Mouse (Mus musculus) myocyte (in vitro differentiated cells): Measurements from ENCODE around the gene Smchd1. TPM values are rescaled to one million over a fixed set of nuclear protein-coding genes. Genes with fewer than 3 reads are reported as not detected.
A peak's percentile ranks its signal among the peaks of the same experiment; 100 is the strongest.

Source experiments
- H3K27me3 ChIP-seq: one replicate; pipeline ENCODE4 v1.6.1; 2011; ENCODE audit not compliant: control insufficient read depth, insufficient read depth, insufficient read length
- H3K36me3 ChIP-seq: one replicate; pipeline ENCODE4 v1.6.1; 2011; ENCODE audit not compliant: control insufficient read depth, insufficient read depth
- H3K4me2 ChIP-seq: one replicate; pipeline ENCODE4 v1.6.1; 2011; ENCODE audit warnings: low read depth, control low read depth
- H3K4me3 ChIP-seq: one replicate; pipeline ENCODE4 v1.5.1; 2011; ENCODE audit warnings: mild to moderate bottlenecking, control low read depth, moderate library complexity
- H3K79me2 ChIP-seq: one replicate; pipeline ENCODE4 v1.6.1; 2011; ENCODE audit not compliant: control insufficient read depth, insufficient read depth
- H3ac ChIP-seq: one replicate; pipeline ENCODE4 v1.6.1; 2011; ENCODE audit not compliant: control insufficient read depth, insufficient read length
- CEBPB ChIP-seq: IDR thresholded peaks from 2 replicates; pipeline ENCODE4 v1.6.1; 2011; ENCODE audit warnings: mild to moderate bottlenecking, moderate library complexity; ENCODE audit not compliant: poor library complexity, insufficient read depth, severe bottlenecking
- E2F4 ChIP-seq: IDR thresholded peaks from one replicate; pipeline ENCODE4 v1.6.1; 2011; ENCODE audit warnings: mild to moderate bottlenecking, control low read depth, moderate library complexity; ENCODE audit not compliant: insufficient read depth
- MAX ChIP-seq: IDR thresholded peaks from one replicate; pipeline ENCODE4 v1.6.1; 2011; ENCODE audit warnings: low read depth, mild to moderate bottlenecking, control low read depth
- MYOD1 ChIP-seq, 3 experiments: IDR thresholded peaks; one replicate each; pipeline ENCODE4 v1.6.1; 2011; ENCODE audit warnings: control low read depth in 2 of 3, low read depth in 2 of 3, mild to moderate bottlenecking in 2 of 3, moderate library complexity in 1 of 3; ENCODE audit not compliant: insufficient read length in 2 of 3, control insufficient read depth in 1 of 3
- MYOG ChIP-seq, 3 experiments: IDR thresholded peaks; one replicate each; pipeline ENCODE4 v1.6.1; 2011; ENCODE audit warnings: control low read depth in 2 of 3, low read depth in 2 of 3, mild to moderate bottlenecking in 2 of 3; ENCODE audit not compliant: insufficient read length in 2 of 3, control insufficient read depth in 1 of 3, insufficient read depth in 1 of 3
- POLR2A ChIP-seq: IDR thresholded peaks from one replicate; pipeline ENCODE4 v1.6.1; 2011; ENCODE audit warnings: low read depth, mild to moderate bottlenecking, control low read depth, moderate library complexity; ENCODE audit not compliant: insufficient read length
- POLR2AphosphoS2 ChIP-seq: IDR thresholded peaks from one replicate; pipeline ENCODE4 v1.6.1; 2011; ENCODE audit warnings: low read depth, control low read depth; ENCODE audit not compliant: insufficient read length
- REST ChIP-seq: IDR thresholded peaks from one replicate; pipeline ENCODE4 v1.6.1; 2011; ENCODE audit warnings: mild to moderate bottlenecking, control low read depth, moderate library complexity; ENCODE audit not compliant: insufficient read depth, insufficient read length
- SRF ChIP-seq: IDR thresholded peaks from one replicate; pipeline ENCODE4 v1.6.1; 2011; ENCODE audit warnings: low read depth; ENCODE audit not compliant: control insufficient read depth, insufficient read length
- TCF12 ChIP-seq: IDR thresholded peaks from one replicate; pipeline ENCODE4 v1.6.1; 2011; ENCODE audit warnings: mild to moderate bottlenecking, control low read depth; ENCODE audit not compliant: poor library complexity, insufficient read depth, severe bottlenecking
- TCF3 ChIP-seq: IDR thresholded peaks from one replicate; pipeline ENCODE4 v1.6.1; 2011; ENCODE audit warnings: low read depth, control low read depth; ENCODE audit not compliant: insufficient read length
- USF1 ChIP-seq: IDR thresholded peaks from one replicate; pipeline ENCODE4 v1.6.1; 2011; ENCODE audit warnings: low read depth, mild to moderate bottlenecking, control low read depth, moderate library complexity
- polyA plus RNA-seq: library from polyadenylated mRNA; unstranded; fragments of >200 nt; fragmentation: generic; extraction: Trizol; gene quantifications from one replicate; pipeline ENCODE4 v1.2.1, GENCODE M21; 2012; ENCODE audit warnings: missing spikeins

The Smchd1 gene
- polyA plus RNA-seq, 1 experiment = 7.8 TPM

DNA sequence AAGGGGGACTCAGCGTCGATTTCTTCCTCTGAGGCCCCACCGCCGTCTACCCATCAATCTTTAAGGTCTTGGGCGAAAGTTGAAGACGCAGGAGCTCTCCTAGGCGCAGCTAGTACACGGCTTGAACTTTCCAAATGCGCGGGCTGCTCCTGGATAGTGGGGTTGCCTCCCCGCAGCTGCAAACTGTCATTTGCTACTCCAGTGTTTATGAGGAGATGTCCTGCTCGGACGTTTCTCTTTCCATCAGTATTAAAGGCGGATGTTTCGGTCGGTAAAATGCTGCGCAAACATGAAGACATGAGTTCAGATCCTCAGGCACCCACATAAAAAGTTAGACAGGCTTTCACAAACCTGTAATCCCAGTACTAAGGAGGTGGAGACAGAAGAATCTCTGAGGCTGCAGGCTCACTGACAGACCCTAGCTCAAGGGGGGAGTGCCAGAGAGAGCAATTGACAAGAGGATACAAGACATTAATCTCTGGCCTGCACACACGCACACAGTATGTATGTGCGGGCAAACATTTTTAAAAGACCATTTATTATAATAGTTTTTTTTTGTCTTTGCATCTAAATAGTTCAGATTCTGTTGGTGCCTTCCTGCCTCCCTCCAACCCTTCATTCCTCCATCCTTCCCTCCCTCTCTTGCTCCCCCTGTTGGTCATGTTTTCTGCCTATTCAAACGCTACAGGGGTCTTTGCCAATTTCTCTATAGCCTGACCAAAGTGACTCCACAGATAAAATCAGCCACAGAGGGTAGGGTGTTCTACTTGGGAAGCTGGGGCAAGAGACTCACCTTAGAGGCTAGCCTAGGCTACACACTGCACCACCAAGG, 163.6 kb downstream of the Smchd1 start, which contains the start of gene Emilin2:
Emilin2 (minus strand) TSS at position 639 of the 832 bp plus-strand sequence.
- Histone ChIP-seq H3K27me3 (no peaks in the 10 kb centered on the region), H3K79me2 (no peaks in the 10 kb centered on the region), H3K36me3 (no peaks in the 10 kb centered on the region), H3K4me3 (peak within 1 kb of the TSS; percentile 19), H3ac (no peak within 1 kb of the TSS), H3K4me2 (peak within 1 kb of the TSS; percentile 79)
- no peak for TF ChIP-seq CEBPB
- no peak for TF ChIP-seq REST
- no peak for TF ChIP-seq MYOD1 (IDR thresholded peaks at IDR 0.05; ENCODE audit: control insufficient read depth in 1 of 3, insufficient read length in 2 of 3, low read depth in 2 of 3)
- no peak for TF ChIP-seq USF1
- TF ChIP-seq SRF = no peak
- no peak for TF ChIP-seq MAX
- no peak for TF ChIP-seq POLR2AphosphoS2
- TF ChIP-seq MYOG (IDR thresholded peaks at IDR 0.05; ENCODE audit: control insufficient read depth in 1 of 3, insufficient read depth in 1 of 3, insufficient read length in 2 of 3, low read depth in 2 of 3) = no peak

DNA sequence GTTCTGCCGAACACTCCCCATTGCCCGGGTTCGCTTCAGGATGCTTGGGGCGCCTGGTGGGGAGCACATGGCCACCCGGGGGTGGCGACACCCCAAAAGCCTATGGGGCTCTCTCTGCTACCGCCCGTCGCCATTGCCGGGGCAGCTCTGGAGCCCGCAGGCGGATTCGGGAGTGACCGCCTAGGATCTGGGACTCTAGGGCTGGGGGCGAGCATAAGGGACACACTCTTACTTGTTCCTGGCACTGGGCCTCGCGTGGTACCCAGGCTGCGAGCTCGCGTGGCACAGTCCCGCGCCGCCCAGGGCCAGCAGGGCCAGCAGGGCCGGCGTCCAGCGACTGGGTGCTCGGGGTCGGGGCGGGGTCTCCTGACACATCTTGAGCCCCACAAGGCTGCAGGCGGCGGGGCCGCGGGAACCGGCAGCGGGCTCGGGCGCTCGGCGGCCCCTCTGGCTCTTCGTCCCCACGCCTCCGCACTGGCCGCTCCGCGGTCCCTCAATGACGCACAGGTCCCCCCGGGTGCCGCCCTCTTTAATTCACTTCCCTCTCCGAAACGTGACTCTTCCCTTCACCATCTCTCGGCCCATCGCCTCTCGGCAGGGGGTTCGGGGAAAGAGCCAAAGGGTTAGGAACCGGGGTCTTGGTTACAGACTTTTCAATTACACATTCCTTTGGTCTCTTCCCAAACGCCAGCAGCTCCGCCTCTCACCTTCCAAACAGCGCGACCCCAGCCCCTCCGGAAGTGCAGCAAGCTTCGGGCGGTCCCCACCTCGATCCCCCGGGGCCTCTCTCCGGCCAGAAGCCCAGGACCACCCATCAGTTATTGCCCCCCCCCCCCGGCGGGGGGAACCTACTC, 164.4 kb downstream of the Smchd1 start:
- Histone ChIP-seq H3ac (no peak overlapping the region), H3K36me3 (no peaks in the 10 kb centered on the region), H3K27me3 (no peaks in the 10 kb centered on the region), H3K79me2 (no peaks in the 10 kb centered on the region), H3K4me2 (peak overlapping the region; percentile 79), H3K4me3 (peak overlapping the region; percentile 19)
- TF ChIP-seq E2F4 (no peak), MYOD1 (IDR thresholded peaks at IDR 0.05; ENCODE audit: control insufficient read depth in 1 of 3, insufficient read length in 2 of 3, low read depth in 2 of 3) (no peak), USF1 (no peak), POLR2A (no peak), SRF (no peak), TCF3 (no peak)

DNA sequence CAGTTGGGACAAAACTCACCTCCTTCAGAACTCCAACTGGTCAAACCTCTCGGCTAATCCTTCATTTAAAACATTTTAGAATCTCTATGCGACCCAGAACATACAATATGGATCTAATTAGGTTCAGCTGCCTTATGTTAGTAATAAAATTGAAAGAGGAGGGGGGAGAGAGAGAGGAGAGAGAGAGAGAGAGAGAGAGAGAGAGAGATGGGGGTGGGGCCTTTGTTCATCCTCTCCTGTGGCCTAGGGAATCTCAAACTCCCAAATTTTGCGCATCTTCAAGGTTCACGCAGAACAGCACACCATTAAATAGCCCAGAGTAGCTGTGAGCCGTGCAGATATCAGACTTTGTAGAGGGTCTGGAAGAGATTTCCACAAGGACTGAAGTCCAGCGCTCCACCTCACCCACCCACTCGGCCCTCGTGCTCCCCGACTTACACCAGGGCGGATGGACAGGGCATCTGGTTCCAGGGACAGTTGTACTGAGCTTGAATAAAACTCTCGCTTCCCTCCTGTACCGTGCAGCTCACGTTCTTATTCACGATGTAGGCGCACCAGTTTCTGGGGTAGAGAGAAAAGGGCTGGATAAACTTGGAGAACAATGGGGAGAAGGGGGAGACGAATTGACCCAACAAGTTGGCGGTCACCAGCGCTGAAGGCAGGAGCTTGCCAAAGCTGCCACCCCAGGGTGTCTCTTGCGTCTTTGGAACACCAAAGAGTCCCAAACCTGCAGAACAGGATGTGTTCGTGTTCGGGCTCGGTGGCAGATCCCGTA, 165.2 kb downstream of the Smchd1 start:
- H3K4me3 ChIP-seq = peak overlapping the region; percentile 19
- H3ac ChIP-seq = no peak overlapping the region
- H3K36me3 ChIP-seq = no peaks in the 10 kb centered on the region
- TF ChIP-seq TCF12 (no peak), TCF3 (no peak), MAX (no peak), MYOD1 (IDR thresholded peaks at IDR 0.05; ENCODE audit: control insufficient read depth in 1 of 3, insufficient read length in 2 of 3, low read depth in 2 of 3) (no peak), MYOG (IDR thresholded peaks at IDR 0.05; ENCODE audit: control insufficient read depth in 1 of 3, insufficient read depth in 1 of 3, insufficient read length in 2 of 3, low read depth in 2 of 3) (no peak), USF1 (no peak), E2F4 (no peak)
- H3K79me2 ChIP-seq = no peaks in the 10 kb centered on the region
- H3K27me3 ChIP-seq = no peaks in the 10 kb centered on the region
- H3K4me2 ChIP-seq = peak overlapping the region; percentile 79

GRCm38 (mm10) chr17:71309141-71309540, 166.0 kb downstream of the Smchd1 start:
- TF ChIP-seq USF1 (no peak), MYOG (IDR thresholded peaks at IDR 0.05; ENCODE audit: control insufficient read depth in 1 of 3, insufficient read depth in 1 of 3, insufficient read length in 2 of 3, low read depth in 2 of 3) (no peak), POLR2AphosphoS2 (no peak), TCF12 (no peak), E2F4 (no peak), TCF3 (no peak), SRF (no peak), MAX (no peak), MYOD1 (IDR thresholded peaks at IDR 0.05; ENCODE audit: control insufficient read depth in 1 of 3, insufficient read length in 2 of 3, low read depth in 2 of 3) (no peak), POLR2A (no peak), REST (no peak), CEBPB (no peak)
- Histone ChIP-seq H3ac (no peak overlapping the region), H3K27me3 (no peaks in the 10 kb centered on the region), H3K4me2 (no peak overlapping the region), H3K4me3 (no peak overlapping the region), H3K79me2 (no peaks in the 10 kb centered on the region), H3K36me3 (no peaks in the 10 kb centered on the region)
